Mouse (Mus musculus): ENCODE results near the gene Ap5s1.

DNA sequence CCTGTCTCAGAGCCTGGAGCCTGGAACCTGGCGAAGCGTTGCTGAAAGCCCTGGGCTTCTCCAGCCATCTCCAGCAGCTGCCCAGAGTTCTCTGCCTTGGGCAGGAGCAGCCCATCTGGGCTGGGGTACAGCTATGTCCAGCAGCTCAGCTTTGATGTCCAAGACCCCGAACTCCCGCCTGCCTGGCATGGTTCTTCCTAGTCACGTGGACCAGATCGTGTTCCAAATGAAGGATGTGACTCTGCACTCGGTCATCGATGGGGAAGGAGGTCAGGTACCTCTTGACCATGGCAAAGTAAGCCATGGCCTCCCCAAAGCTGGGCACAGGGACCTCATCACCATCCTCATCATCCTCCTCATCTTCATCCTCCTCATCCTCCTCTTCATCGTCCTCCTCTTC, 28.9 kb upstream of the Ap5s1 start:
- TF ChIP-seq POLR2A (IDR thresholded peaks at IDR 0.05; ENCODE audit: borderline replicate concordance, control insufficient read depth, low read depth, low read length) (no peak), CTCF (IDR thresholded peaks at IDR 0.05; ENCODE audit: control insufficient read depth, insufficient read depth, low read length) (no peak)

All from bone marrow, adult 2 months (tissue).